Mouse (Mus musculus) left cerebral cortex, adult 9 months (tissue): Measurements from ENCODE around the gene Tex9.
"Not testable (repeated sequence)": the region's sequence is repeated elsewhere in the genome, so short reads cannot be mapped to it uniquely, and the experiment has no call there.

ENCODE experiments used
- DNase-seq, 2 experiments: peaks; one replicate each; pipeline ENCODE4 v3.0.0; 2022; ENCODE audit warnings: low spot score in 2 of 2

Tex9 gene

GRCm38 (mm10) chr9:72479276-72479675, 12.7 kb downstream of the Tex9 start:
- no peak for DNase-seq

GRCm38 (mm10) chr9:72477306-72477705, 14.7 kb downstream of the Tex9 start:
- no peak for DNase-seq

DNA sequence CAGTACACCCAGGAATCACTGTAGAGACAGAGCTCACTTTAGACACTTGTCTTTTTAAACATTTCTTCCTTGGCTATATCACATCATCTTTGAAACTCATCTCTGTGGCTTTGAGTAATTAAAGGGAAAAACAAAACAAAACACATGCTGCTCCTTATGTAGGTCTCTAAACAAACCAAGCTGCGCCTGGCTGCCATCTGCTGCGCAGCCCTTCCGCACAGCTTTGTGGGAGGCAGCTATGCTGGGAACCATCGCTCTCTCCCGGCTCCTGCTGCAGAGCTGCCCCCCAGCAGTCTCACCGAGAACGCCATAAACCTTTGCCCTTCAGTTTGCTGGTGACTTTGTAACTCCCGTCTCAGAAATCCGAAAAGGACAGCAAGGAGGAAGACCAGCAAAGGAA, 16.5 kb downstream of the Tex9 start:
- peak in 1 of 2 experiments; percentile 40 for DNase-seq

DNA sequence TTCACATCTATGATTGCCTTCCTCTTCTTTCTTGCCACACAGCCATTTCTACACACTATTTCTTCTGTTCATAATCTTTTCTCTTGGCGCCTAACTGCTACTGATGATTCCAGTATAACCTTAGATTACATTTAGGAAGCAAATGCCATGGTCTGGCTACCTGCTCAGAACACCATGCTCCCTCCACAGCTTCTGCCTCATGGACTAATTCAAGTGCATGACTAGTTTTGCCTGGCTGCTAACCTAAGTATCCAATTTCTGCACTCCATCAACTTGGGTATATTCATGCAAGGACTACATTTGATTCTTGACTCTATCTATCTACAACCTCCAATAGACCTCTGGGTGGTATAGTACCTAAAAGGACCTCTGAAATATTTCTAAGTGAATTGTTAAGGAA, 22.2 kb downstream of the Tex9 start:
- DNase-seq = no peak

GRCm38 (mm10) chr9:72468616-72469015, 23.4 kb downstream of the Tex9 start:
- DNase-seq = no peak

DNA sequence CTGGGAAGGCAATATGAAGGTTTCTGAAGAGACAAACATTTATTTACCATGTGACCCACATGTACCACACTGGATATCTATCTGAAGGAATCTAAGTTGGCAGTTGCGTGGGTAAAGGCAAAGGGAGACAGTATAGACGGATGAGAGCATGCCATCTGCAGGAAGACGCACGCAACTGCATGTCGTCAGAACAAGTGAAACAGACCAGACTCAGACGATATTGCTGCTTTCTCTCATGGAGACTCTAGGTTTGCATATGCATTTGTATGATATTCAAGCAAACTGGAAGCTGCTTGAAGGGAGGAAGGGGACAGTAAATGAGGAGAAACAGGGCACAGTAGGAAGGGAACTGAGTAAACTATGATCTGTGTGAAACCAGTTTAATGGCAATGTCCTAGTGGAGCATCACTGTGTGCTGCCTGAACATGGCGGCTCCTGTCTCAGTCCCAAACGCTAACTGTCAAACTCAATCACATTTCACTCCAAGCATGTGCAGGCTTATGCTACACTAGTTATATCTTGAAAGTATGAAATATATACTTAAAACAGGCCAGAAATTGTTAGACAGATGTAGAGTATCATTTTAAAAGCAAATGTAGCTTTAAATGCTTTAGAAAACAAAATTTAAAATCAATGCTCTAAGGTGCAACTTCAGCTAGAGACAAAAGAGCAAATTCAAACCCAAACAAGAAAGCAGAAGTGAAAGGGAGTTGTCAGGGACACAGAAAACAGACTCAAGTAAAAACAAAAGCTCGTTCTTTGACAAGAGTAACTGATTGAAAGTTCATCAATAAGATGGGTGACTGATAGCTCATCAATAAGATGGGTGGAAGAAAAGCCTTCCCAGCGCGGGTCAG, 24.2 kb downstream of the Tex9 start:
- DNase-seq = peak in 1 of 2 experiments; percentile 12

DNA sequence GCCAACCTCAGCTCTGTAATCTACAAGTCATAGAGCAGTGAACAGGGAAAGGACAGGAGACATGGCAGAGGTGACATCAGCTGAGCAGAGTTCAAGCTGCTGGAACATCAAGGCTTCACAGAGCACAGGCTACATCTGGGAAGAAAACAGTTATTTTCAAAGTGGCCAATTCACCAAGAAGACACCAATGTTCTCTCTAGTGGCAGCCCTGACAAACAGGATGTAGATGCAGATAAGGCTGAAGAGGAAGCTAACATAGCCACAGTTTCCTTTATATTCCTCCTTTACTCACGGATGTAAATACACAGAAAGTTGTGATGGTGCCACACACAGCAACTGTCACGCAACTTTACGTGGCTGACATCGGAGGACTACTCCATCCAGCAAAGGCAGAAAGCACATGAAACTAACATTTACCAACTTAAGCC, 26.2 kb downstream of the Tex9 start:
- DNase-seq = no peak

DNA sequence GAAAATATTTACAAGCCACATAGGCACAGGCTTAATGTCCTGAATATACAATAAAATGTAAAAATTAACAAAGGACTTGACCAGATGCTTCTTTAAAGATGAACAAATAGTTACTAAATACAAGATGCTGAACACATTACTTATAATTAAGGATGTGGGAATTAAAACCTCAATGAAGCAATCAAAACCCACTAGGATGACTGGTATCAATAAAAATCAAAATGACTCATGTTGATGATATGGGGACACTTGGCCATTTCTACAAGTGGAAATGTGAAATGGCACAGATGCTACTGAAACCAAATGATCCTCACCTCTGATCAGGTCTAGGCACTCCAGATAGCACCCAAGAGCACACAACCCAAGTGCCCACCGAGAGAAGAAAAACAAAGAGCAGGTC, 27.2 kb downstream of the Tex9 start:
- DNase-seq = no peak

DNA sequence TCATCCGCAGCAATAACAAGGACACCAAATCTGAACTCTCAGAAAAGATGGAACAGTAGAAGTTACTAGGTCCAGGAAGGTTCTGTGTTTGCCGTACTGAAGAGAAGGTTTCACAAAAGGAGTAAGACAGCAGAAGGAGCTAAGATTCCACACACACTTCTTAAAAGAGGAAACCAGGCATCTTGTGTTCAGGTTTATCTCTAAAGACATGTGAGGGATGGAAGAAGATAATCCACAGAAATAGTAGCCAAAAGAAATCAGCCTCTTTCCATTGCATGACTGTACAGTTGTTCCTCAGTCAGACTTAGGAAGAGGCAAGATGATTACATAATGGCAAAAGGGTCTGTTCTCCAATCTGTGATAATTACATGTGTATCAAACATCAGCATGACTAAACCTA, 29.6 kb downstream of the Tex9 start:
- no peak for DNase-seq

DNA sequence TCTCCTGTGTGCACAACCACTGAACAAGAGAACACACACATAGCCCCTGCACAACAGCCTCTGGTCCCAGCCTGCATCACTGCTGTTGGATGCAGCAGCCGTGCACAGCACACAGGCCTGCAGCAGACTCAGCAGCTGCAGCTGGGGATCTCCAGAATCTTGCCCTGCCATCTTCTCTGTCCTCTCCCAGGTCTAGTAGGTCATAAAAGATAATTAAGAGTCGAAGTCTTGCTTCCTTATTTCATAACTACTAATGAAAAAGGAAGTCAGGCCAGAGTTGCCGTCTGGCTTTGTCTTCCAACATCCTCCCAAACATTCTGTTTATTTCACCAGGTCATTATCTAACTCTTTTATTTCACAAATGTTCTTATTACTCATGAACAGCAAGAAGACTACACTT, 31.2 kb downstream of the Tex9 start:
- no peak for DNase-seq

- DNase-seq = no peak
Observed at GRCm38 (mm10) chr9:72459703-72460102, 32.3 kb downstream of the Tex9 start.

GRCm38 (mm10) chr9:72458233-72458632, 33.8 kb downstream of the Tex9 start:
- DNase-seq = peak in 1 of 2 experiments; percentile 78

GRCm38 (mm10) chr9:72456374-72456773, 35.6 kb downstream of the Tex9 start:
- no peak for DNase-seq

DNA sequence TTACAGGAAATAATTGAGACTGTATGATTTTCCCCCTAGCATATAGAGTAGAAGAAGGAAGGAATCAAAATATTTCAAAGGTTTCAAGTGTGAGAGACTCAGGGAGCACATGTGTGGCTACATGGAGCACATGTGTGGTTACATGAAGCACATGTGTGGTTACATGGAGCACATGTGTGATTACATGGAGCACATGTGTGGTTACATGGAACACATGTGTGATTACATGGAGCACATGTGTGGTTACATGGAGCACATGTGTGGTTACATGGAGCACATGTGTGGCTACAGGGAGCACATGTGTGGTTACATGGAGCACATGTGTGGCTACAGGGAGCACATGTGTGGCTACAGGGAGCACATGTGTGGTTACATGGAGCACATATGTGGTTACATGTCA, 37.7 kb downstream of the Tex9 start:
- not testable (repeated sequence) for DNase-seq

- DNase-seq = no peak
Observed at GRCm38 (mm10) chr9:72451111-72451510, 40.9 kb downstream of the Tex9 start.

GRCm38 (mm10) chr9:72450363-72450762, 41.6 kb downstream of the Tex9 start:
- no peak for DNase-seq

- DNase-seq = no peak
Observed at GRCm38 (mm10) chr9:72449841-72450240, 42.2 kb downstream of the Tex9 start.

DNA sequence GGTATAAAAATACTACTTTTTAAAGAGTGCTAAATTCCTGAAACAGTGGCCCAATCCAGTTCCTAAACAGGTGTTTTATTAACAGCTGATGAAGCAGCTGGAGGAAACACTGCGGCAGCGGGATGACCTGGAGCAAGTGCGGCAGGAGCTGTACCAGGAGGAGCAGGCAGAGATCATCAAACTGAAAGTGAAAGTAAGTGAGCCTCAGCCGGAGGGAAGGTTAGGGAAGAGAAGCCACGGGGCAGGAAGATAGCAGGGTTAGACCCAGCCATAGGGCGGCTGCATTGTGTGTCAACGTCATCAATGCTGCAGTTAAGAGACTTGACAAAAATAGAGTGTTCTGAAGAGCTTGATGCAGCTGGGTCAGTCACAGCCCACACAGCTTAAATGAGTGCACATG, 42.6 kb downstream of the Tex9 start:
- DNase-seq = no peak

DNA sequence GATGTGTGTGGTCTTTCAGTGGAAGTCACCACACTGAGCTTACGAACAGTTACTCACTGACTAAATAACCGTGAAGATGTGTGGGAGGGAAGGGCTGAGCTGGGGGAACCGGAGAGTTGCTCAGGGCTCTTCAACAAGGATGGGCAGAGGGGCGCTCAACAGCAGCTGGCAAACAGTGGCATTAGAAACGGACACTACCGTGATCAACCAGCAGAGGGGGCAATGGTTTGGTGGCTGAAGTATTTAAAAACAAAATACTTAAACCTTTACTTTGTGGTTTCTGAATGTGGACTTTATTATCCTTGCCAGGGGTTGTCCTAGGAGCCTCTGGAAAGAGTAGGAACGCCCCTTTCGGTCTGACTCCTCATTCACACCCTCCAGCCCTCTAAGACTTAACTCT, 44.0 kb downstream of the Tex9 start:
- peak in 1 of 2 experiments; percentile 64 for DNase-seq

- no peak for DNase-seq
Observed at GRCm38 (mm10) chr9:72441927-72442715, 49.9 kb downstream of the Tex9 start.

- DNase-seq = no peak
Observed at GRCm38 (mm10) chr9:72440948-72441926, 50.8 kb downstream of the Tex9 start.

DNA sequence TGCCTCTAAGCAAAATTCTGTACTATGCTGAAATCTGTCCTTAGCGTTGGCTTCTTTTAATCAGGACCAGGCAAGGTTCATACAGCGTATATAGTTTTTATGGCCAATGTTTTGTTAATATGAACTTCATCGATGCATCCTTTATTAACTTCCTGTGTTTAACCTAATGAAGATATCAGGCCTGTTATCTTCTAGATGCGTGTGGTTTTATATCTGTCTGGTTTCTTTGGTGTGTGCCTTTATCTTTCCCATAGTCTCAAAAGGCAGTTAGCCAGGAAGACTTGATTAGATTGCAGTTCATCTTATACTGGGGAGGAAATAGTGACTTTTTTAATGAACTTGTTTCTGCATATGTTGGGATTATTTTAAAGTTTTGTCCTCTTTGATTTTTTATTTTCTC, 51.7 kb downstream of the Tex9 start:
- DNase-seq = no peak
